ENCODE assay signal across 9 mouse cellular contexts in genomic region chr11:116226414-116226813, GRCm38 (mm10). TPM values are rescaled to one million over a fixed set of nuclear protein-coding genes. Genes with fewer than 3 reads are reported as not detected.
A peak's percentile ranks its signal among the peaks of the same experiment; 100 is the strongest.
DNase-seq lines count a peak whose midpoint lies in the region; ATAC-seq and TF ChIP-seq lines count a peak whose summit lies in the region.
"Had no signal": no experiment of that assay in that cellular context is flagged by ENCODE, and none has a peak within 500 bp of the region (broad histone marks: within the 10 kb centered on the region; RNA-seq: fewer than 3 reads in every experiment).

No protein-coding gene starts in this region.

- peak; percentile 85 for TF ChIP-seq CTCF in kidney, adult 2 months (conservative IDR thresholded peaks at IDR 0.05; ENCODE audit: insufficient read depth, insufficient read length, low read depth, low read length)

- ATAC-seq in kidney, embryonic 16.5 days (ENCODE audit: low FRiP score, low TSS enrichment): no peak
- ATAC-seq in embryonic facial prominence, embryonic 14.5 days (ENCODE audit: low read depth): no peak
- no peak for ATAC-seq in limb, embryonic 14.5 days (ENCODE audit: low FRiP score, low read depth)

- H3K36me3 ChIP-seq in kidney, adult 2 months (ENCODE audit: control insufficient read depth, insufficient read depth, low read length): no peaks in the 10 kb centered on the region
- H3K36me3 ChIP-seq in kidney, embryonic 16.5 days (ENCODE audit: insufficient read depth, low read length): peaks cover 9% of the 10 kb centered on the region; the same call in 1 of the 2 replicates
- no peaks in the 10 kb centered on the region for H3K36me3 ChIP-seq in embryonic facial prominence, embryonic 14.5 days (ENCODE audit: control insufficient read depth, insufficient read depth, low read length)
- H3K36me3 ChIP-seq in limb, embryonic 14.5 days (ENCODE audit: control insufficient read depth, insufficient read depth, low read length): no peaks in the 10 kb centered on the region

- no peak overlapping the region for H3K27ac ChIP-seq in kidney, adult 2 months (ENCODE audit: insufficient read depth, low read depth, low read length)
- no peak overlapping the region for H3K27ac ChIP-seq in kidney, embryonic 16.5 days (ENCODE audit: low read length)
- no peak overlapping the region for H3K27ac ChIP-seq in embryonic facial prominence, embryonic 14.5 days (replicated peaks; ENCODE audit: low read depth, low read length)
- H3K27ac ChIP-seq in limb, embryonic 14.5 days (replicated peaks; ENCODE audit: low read depth, low read length): no peak overlapping the region

- H3K9me3 ChIP-seq in kidney, embryonic 16.5 days (ENCODE audit: low read length): peaks cover 5% of the 10 kb centered on the region; the same call in 1 of the 2 replicates
- H3K9me3 ChIP-seq in embryonic facial prominence, embryonic 14.5 days (ENCODE audit: control insufficient read depth, low read length): peaks cover 6% of the 10 kb centered on the region; the same call in 1 of the 2 replicates
- H3K9me3 ChIP-seq in limb, embryonic 14.5 days (ENCODE audit: control insufficient read depth, low read length): peaks cover 4% of the 10 kb centered on the region; the same call in 1 of the 2 replicates

- peaks cover 4% of the 10 kb centered on the region; the same call in 1 of the 2 replicates for H3K4me1 ChIP-seq in kidney, adult 2 months (ENCODE audit: control insufficient read depth, insufficient read depth, low read length)
- H3K4me1 ChIP-seq in kidney, embryonic 16.5 days (ENCODE audit: insufficient read depth, low read length): peaks cover 16% of the 10 kb centered on the region; the same call in 1 of the 2 replicates
- no peaks in the 10 kb centered on the region for H3K4me1 ChIP-seq in embryonic facial prominence, embryonic 14.5 days (ENCODE audit: control insufficient read depth, insufficient read depth, low read length)
- peaks cover 5% of the 10 kb centered on the region; the same call in 1 of the 2 replicates for H3K4me1 ChIP-seq in limb, embryonic 14.5 days (ENCODE audit: control insufficient read depth, insufficient read depth, low read length)

- no peak overlapping the region for H3K9ac ChIP-seq in kidney, embryonic 16.5 days (replicated peaks; ENCODE audit: low read length)
- H3K9ac ChIP-seq in embryonic facial prominence, embryonic 14.5 days (ENCODE audit: low read depth, low read length): no peak overlapping the region
- H3K9ac ChIP-seq in limb, embryonic 14.5 days (ENCODE audit: low read depth, low read length, severe bottlenecking): no peak overlapping the region

- peak; percentile 89 for DNase-seq in kidney, adult 2 months
- peak; percentile 88 for DNase-seq in adrenal gland, postnatal 25 days
- peak; percentile 72 for DNase-seq in embryonic facial prominence, embryonic 14.5 days (ENCODE audit: low spot score)
- peak; percentile 93 for DNase-seq in induced T-regulatory cell, adult 2 months (ENCODE audit: low read depth)
- DNase-seq in limb, embryonic 14.5 days (ENCODE audit: low spot score): peak; percentile 75
- DNase-seq in ovary, postnatal 36 days (ENCODE audit: low spot score): peak; percentile 77
- DNase-seq in thymus, postnatal 10 days (ENCODE audit: low spot score in 2 of 2): peak; percentile 65 to 93

- no peak for TF ChIP-seq POLR2A in kidney, adult 2 months (IDR thresholded peaks at IDR 0.05; ENCODE audit: low read depth, low read length)
- TF ChIP-seq POLR2A in limb, embryonic 14.5 days (IDR thresholded peaks at IDR 0.05; ENCODE audit: borderline replicate concordance, extremely low read depth, insufficient read depth, insufficient read length): no peak

- 3% methylated on average over 2 of the region's 2 CpGs for WGBS in kidney, adult 2 months
- WGBS in kidney, embryonic 16.5 days: 3% methylated on average over 2 of the region's 2 CpGs
- WGBS in embryonic facial prominence, embryonic 14.5 days: 0% methylated on average over 2 of the region's 2 CpGs
- 0% methylated on average over 2 of the region's 2 CpGs for WGBS in limb, embryonic 14.5 days

- no peak overlapping the region for H3K4me2 ChIP-seq in kidney, embryonic 16.5 days (replicated peaks; ENCODE audit: low read depth, low read length)
- H3K4me2 ChIP-seq in embryonic facial prominence, embryonic 14.5 days (ENCODE audit: low read depth, low read length): no peak overlapping the region
- H3K4me2 ChIP-seq in limb, embryonic 14.5 days (replicated peaks; ENCODE audit: low read depth, low read length, severe bottlenecking): no peak overlapping the region

- H3K27me3 ChIP-seq in kidney, adult 2 months (replicated peaks; ENCODE audit: control insufficient read depth, insufficient read depth, low read length): no peaks in the 10 kb centered on the region
- H3K27me3 ChIP-seq in kidney, embryonic 16.5 days (ENCODE audit: insufficient read depth, low read length): peaks cover 18% of the 10 kb centered on the region
- H3K27me3 ChIP-seq in embryonic facial prominence, embryonic 14.5 days (replicated peaks; ENCODE audit: control insufficient read depth, insufficient read depth, low read length): peaks cover 24% of the 10 kb centered on the region
- H3K27me3 ChIP-seq in limb, embryonic 14.5 days (ENCODE audit: control insufficient read depth, insufficient read depth, low read length): peaks cover 16% of the 10 kb centered on the region

- H3K4me3 ChIP-seq in kidney, adult 2 months (ENCODE audit: insufficient read depth, low read depth, low read length): no peak overlapping the region
- H3K4me3 ChIP-seq in kidney, embryonic 16.5 days (ENCODE audit: low read length): no peak overlapping the region
- no peak overlapping the region for H3K4me3 ChIP-seq in embryonic facial prominence, embryonic 14.5 days (ENCODE audit: low read depth, low read length)
- no peak overlapping the region for H3K4me3 ChIP-seq in limb, embryonic 14.5 days (replicated peaks; ENCODE audit: low read length)
- H3K4me3 ChIP-seq: erythroblast, embryonic 14.5 days had no signal

RNA-seq across cellular contexts. Expression of gene Evpl, which starts 11.5 kb away (rescaled TPM):
- 6.8 and 7.1 TPM in 2 replicates for polyA plus RNA-seq in kidney, adult 2 months (2012; rRNA removed)
- 3.5 and 4.1 TPM in 2 replicates for polyA plus RNA-seq in kidney, embryonic 16.5 days (2015; fragmentation: Nextera tagmentation; extraction: Ambion mirVana)
- 1.00 and 1.5 TPM in 2 replicates for total RNA-seq in adrenal gland, postnatal 25 days (2021)
- 9.5 and 10.1 TPM in 2 replicates for polyA plus RNA-seq in embryonic facial prominence, embryonic 14.5 days (2014; fragmentation: Nextera tagmentation; extraction: Ambion mirVana)
- 6.0 and 8.2 TPM in 2 replicates for polyA plus RNA-seq in limb, embryonic 14.5 days (2012; rRNA removed)
- polyA plus RNA-seq in limb, embryonic 14.5 days (2014; fragmentation: Nextera tagmentation; extraction: Ambion mirVana): 17.0 and 21.8 TPM in 2 replicates

RNA-seq across cellular contexts. Expression of gene Acox1, which starts 27.6 kb away (rescaled TPM):
- polyA plus RNA-seq in kidney, adult 2 months (2012; rRNA removed): 251 and 265 TPM in 2 replicates
- 46.1 and 48.8 TPM in 2 replicates for polyA plus RNA-seq in kidney, embryonic 16.5 days (2015; fragmentation: Nextera tagmentation; extraction: Ambion mirVana)
- 182 and 184 TPM in 2 replicates for total RNA-seq in adrenal gland, postnatal 25 days (2021)
- polyA plus RNA-seq in embryonic facial prominence, embryonic 14.5 days (2014; fragmentation: Nextera tagmentation; extraction: Ambion mirVana): 29.8 and 30.8 TPM in 2 replicates
- polyA plus RNA-seq in limb, embryonic 14.5 days (2012; rRNA removed): 38.1 and 42.9 TPM in 2 replicates
- polyA plus RNA-seq in limb, embryonic 14.5 days (2014; fragmentation: Nextera tagmentation; extraction: Ambion mirVana): 26.3 and 30.1 TPM in 2 replicates

RNA-seq across cellular contexts. Expression of gene Ten1, which starts 27.8 kb away (rescaled TPM):
- 20.1 and 21.0 TPM in 2 replicates for polyA plus RNA-seq in kidney, adult 2 months (2012; rRNA removed)
- 85.0 and 85.9 TPM in 2 replicates for polyA plus RNA-seq in kidney, embryonic 16.5 days (2015; fragmentation: Nextera tagmentation; extraction: Ambion mirVana)
- total RNA-seq in adrenal gland, postnatal 25 days (2021): 21.5 and 27.1 TPM in 2 replicates
- 59.8 and 64.1 TPM in 2 replicates for polyA plus RNA-seq in embryonic facial prominence, embryonic 14.5 days (2014; fragmentation: Nextera tagmentation; extraction: Ambion mirVana)
- polyA plus RNA-seq in limb, embryonic 14.5 days (2012; rRNA removed): 44.2 and 50.0 TPM in 2 replicates
- 67.4 and 70.5 TPM in 2 replicates for polyA plus RNA-seq in limb, embryonic 14.5 days (2014; fragmentation: Nextera tagmentation; extraction: Ambion mirVana)

RNA-seq across cellular contexts. Expression of gene Srp68, which starts 47.6 kb away (rescaled TPM):
- 53.7 and 53.8 TPM in 2 replicates for polyA plus RNA-seq in kidney, adult 2 months (2012; rRNA removed)
- polyA plus RNA-seq in kidney, embryonic 16.5 days (2015; fragmentation: Nextera tagmentation; extraction: Ambion mirVana): 95.9 and 96.7 TPM in 2 replicates
- 68.1 and 70.9 TPM in 2 replicates for total RNA-seq in adrenal gland, postnatal 25 days (2021)
- 91.9 and 92.5 TPM in 2 replicates for polyA plus RNA-seq in embryonic facial prominence, embryonic 14.5 days (2014; fragmentation: Nextera tagmentation; extraction: Ambion mirVana)
- 106 and 111 TPM in 2 replicates for polyA plus RNA-seq in limb, embryonic 14.5 days (2012; rRNA removed)
- 94.9 and 103 TPM in 2 replicates for polyA plus RNA-seq in limb, embryonic 14.5 days (2014; fragmentation: Nextera tagmentation; extraction: Ambion mirVana)

RNA-seq across cellular contexts. Expression of gene Galr2, which starts 54.3 kb away (rescaled TPM):
- 3.3 and 5.3 TPM in 2 replicates for polyA plus RNA-seq in kidney, adult 2 months (2012; rRNA removed)
- polyA plus RNA-seq in kidney, embryonic 16.5 days (2015; fragmentation: Nextera tagmentation; extraction: Ambion mirVana): 0.14 and 0.19 TPM in 2 replicates
- not detected in 2 replicates for total RNA-seq in adrenal gland, postnatal 25 days (2021)
- 0.29 and 0.60 TPM in 2 replicates for polyA plus RNA-seq in embryonic facial prominence, embryonic 14.5 days (2014; fragmentation: Nextera tagmentation; extraction: Ambion mirVana)
- polyA plus RNA-seq in limb, embryonic 14.5 days (2012; rRNA removed): 0.24 and 0.59 TPM in 2 replicates
- 0.33 and 0.37 TPM in 2 replicates for polyA plus RNA-seq in limb, embryonic 14.5 days (2014; fragmentation: Nextera tagmentation; extraction: Ambion mirVana)
- polyA plus RNA-seq: erythroblast, embryonic 14.5 days had no signal
